Mouse (Mus musculus) midbrain, embryonic 16.5 days (tissue): ENCODE results near the gene Vmn1r44. TPM values are rescaled to one million over a fixed set of nuclear protein-coding genes. Genes with fewer than 3 reads are reported as not detected.
"Not testable (repeated sequence)": the region's sequence is repeated elsewhere in the genome, so short reads cannot be mapped to it uniquely, and the experiment has no call there.

ENCODE experiments used
- ATAC-seq: fragments of 200-750 bp; cut with Nextera tagmentation; 2 replicates; pipeline ENCODE4 v1.8.0; 2017; ENCODE audit warnings: moderate TSS enrichment
- H3K27ac ChIP-seq: fragments of 300-500 bp; sonication (generic); 2 replicates; pipeline ENCODE4 v1.5.1; 2014; ENCODE audit warnings: mild to moderate bottlenecking, low read length, mixed read lengths
- H3K27me3 ChIP-seq: fragments of 300-500 bp; sonication (generic); 2 replicates; pipeline ENCODE4 v1.6.1; 2014; ENCODE audit warnings: low read depth, low read length, mixed read lengths; ENCODE audit not compliant: control insufficient read depth, insufficient read depth
- H3K36me3 ChIP-seq: fragments of 300-500 bp; sonication (generic); 2 replicates; pipeline ENCODE4 v1.6.1; 2014; ENCODE audit warnings: mild to moderate bottlenecking, low read length, moderate library complexity, mixed read lengths; ENCODE audit not compliant: control insufficient read depth, insufficient read depth
- H3K4me1 ChIP-seq: fragments of 300-500 bp; sonication (generic); 2 replicates; pipeline ENCODE4 v1.6.1; 2014; ENCODE audit warnings: mild to moderate bottlenecking, low read length, mixed read lengths; ENCODE audit not compliant: control insufficient read depth, insufficient read depth
- H3K4me2 ChIP-seq: fragments of 300-500 bp; sonication (generic); 2 replicates; pipeline ENCODE4 v1.6.1; 2014; ENCODE audit warnings: mild to moderate bottlenecking, low read length, mixed read lengths
- H3K4me3 ChIP-seq: fragments of 300-500 bp; sonication (generic); 2 replicates; pipeline ENCODE4 v1.5.1; 2014; ENCODE audit warnings: low read depth, mild to moderate bottlenecking, low read length, moderate library complexity, mixed read lengths
- H3K9ac ChIP-seq: fragments of 300-500 bp; sonication (generic); 2 replicates; pipeline ENCODE4 v1.6.1; 2014; ENCODE audit warnings: low read depth, low read length, mixed read lengths
- H3K9me3 ChIP-seq: fragments of 300-500 bp; sonication (generic); replicated peaks from 2 replicates; pipeline ENCODE4 v1.6.1; 2014; ENCODE audit warnings: mild to moderate bottlenecking, low read length, mixed read lengths; ENCODE audit not compliant: control insufficient read depth, poor library complexity, severe bottlenecking
- WGBS: fragments of 180-500 bp; shearing (Covaris S2); extraction: QIAGEN DNeasy Blood & Tissue Kit; methylation state at CpG from one replicate; pipeline ENCODE4 v1.1.7; 2014; 5-methylcytosine and 5-hydroxymethylcytosine counted together
- polyA plus RNA-seq: library from polyadenylated mRNA; unstranded; fragments of >200 nt; fragmentation: Nextera tagmentation; extraction: Ambion mirVana; gene quantifications from 2 replicates; pipeline ENCODE4 v1.2.1, GENCODE M21; 2015

Vmn1r44 gene
- not detected in 2 replicates for polyA plus RNA-seq

DNA sequence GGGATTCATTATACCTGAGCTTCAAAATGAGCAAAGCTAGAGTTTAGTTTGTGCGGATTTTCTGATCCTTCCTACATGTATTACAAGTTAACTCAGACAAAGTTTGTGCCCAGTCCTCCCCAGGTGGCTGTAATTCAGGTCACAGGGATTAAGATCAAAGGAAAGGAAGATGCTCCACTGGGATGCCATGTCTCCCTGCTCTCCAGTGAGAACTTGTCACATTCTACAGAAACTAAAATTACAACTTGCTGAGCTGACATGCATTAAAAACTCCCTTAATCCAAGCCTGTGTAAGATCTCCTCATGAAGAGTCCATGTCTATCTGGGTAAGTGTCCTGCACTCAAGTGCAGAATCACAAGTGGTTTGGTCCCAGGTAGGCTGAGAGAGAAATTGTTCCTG lies at the start of gene Vmn1r44:
Gene Vmn1r44, plus strand, starts transcription at position 301 of the 400 bp plus-strand sequence.
- Histone ChIP-seq H3K9ac (no peak within 1 kb of the TSS), H3K27me3 (no peaks in the 10 kb centered on the region), H3K4me1 (no peaks in the 10 kb centered on the region), H3K36me3 (no peaks in the 10 kb centered on the region), H3K9me3 (no peaks in the 10 kb centered on the region), H3K27ac (no peak within 1 kb of the TSS), H3K4me3 (no peak within 1 kb of the TSS), H3K4me2 (no peak within 1 kb of the TSS)
- no peak for ATAC-seq
- WGBS: 87% methylated on average over 1 of the region's 1 CpGs

DNA sequence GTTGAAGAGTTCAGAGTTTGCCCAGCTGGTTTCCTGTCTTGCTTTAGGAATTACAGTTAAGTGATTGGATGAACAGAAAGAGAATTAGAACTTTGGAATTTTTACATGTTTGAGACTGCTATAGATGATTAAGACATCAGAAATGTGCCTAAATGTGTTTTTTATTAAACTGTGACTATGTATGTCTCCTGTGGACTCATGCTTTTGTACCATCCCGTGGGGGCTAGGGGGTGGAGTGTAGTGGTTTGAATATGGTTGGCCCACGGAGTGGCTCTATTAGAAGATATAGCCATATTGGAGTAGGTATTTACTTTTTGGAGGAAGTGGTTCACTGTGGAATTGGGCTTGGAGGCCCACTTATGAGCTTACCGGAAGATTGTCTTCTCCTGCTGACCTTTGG lies 25.9 kb upstream of the Vmn1r44 start:
- Histone ChIP-seq H3K4me3 (no peak overlapping the region), H3K36me3 (no peaks in the 10 kb centered on the region), H3K27ac (no peak overlapping the region), H3K27me3 (no peaks in the 10 kb centered on the region), H3K4me1 (no peaks in the 10 kb centered on the region), H3K9ac (no peak overlapping the region), H3K4me2 (no peak overlapping the region), H3K9me3 (peaks cover 10% of the 10 kb centered on the region; the same call in 1 of the 2 replicates)
- no peak for ATAC-seq
- WGBS: 81% methylated on average over 3 of the region's 3 CpGs

DNA sequence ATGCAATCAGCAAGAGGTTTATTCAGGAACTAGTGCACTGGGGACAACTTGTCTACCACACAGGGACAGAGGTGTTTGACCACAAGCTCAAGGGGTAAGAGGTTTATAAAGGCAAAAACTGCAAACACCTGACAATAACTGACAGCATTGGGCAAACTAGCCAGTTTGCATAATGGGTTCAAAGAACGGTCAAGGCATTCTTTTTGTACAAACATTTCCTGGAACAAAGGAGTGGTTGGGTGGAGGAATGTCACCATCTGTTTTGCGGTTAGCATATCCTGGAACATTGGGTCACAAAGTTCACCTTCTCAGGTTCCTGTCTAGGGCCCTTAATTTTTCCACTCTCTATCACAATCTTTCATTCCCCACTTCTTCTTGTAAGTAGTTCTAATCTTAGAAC lies 23.6 kb upstream of the Vmn1r44 start:
- H3K4me3 ChIP-seq: no peak overlapping the region
- H3K4me2 ChIP-seq: no peak overlapping the region
- peaks cover 10% of the 10 kb centered on the region; the same call in 1 of the 2 replicates for H3K9me3 ChIP-seq
- H3K9ac ChIP-seq: no peak overlapping the region
- H3K27me3 ChIP-seq: no peaks in the 10 kb centered on the region
- WGBS: 93% methylated on average over 2 of the region's 2 CpGs
- no peaks in the 10 kb centered on the region for H3K4me1 ChIP-seq
- ATAC-seq: no peak
- H3K27ac ChIP-seq: no peak overlapping the region
- no peaks in the 10 kb centered on the region for H3K36me3 ChIP-seq

DNA sequence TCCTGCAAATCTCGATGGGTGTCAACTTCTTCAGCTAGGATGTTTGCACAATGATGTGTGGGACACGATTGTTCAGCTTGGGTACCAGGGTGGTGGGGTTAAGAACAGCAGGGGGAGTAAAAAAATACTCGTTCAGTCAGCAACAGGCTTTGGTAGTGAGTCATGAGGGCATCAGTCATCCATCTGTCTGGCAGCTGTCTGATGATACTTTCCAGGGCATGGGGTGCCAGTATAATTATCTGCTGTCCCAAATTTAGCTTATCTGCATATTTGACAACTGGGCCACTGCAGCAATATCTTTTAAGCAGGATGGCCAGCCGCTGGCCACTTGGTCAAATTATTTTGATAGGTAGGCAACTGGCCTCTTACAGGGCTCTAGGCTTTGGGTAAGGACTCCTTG lies 19.7 kb upstream of the Vmn1r44 start:
- peaks cover 20% of the 10 kb centered on the region; the same call in 1 of the 2 replicates for H3K9me3 ChIP-seq
- no peak overlapping the region for H3K4me3 ChIP-seq
- no peaks in the 10 kb centered on the region for H3K27me3 ChIP-seq
- H3K36me3 ChIP-seq: no peaks in the 10 kb centered on the region
- WGBS: 82% methylated on average over 4 of the region's 4 CpGs
- no peak overlapping the region for H3K4me2 ChIP-seq
- no peak overlapping the region for H3K9ac ChIP-seq
- no peaks in the 10 kb centered on the region for H3K4me1 ChIP-seq
- no peak overlapping the region for H3K27ac ChIP-seq
- ATAC-seq: no peak

DNA sequence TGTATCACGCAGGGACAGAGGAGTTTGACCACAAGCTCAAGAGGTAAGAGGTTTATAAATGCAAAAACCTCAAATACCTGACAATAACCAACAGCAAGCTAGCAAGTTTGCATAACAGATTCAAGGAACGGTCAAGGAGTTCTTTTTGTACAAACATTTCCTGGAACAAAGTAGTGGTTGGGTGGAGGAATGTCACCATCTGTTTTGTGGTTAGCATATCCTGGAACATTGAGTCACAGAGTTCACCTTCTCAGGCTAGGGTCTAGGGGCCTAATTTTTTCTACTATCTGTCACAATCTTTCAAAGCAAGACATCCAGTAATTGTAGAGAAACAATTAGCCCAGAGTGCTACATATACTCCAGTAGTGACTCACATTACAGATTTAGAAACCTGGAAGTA lies 16.2 kb upstream of the Vmn1r44 start:
- H3K4me3 ChIP-seq: no peak overlapping the region
- no peaks in the 10 kb centered on the region for H3K36me3 ChIP-seq
- no peak for ATAC-seq
- no peaks in the 10 kb centered on the region for H3K27me3 ChIP-seq
- H3K4me1 ChIP-seq: no peaks in the 10 kb centered on the region
- peaks cover 15% of the 10 kb centered on the region; the same call in 1 of the 2 replicates for H3K9me3 ChIP-seq
- 94% methylated on average over 2 of the region's 2 CpGs for WGBS
- no peak overlapping the region for H3K9ac ChIP-seq
- H3K4me2 ChIP-seq: no peak overlapping the region
- no peak overlapping the region for H3K27ac ChIP-seq

DNA sequence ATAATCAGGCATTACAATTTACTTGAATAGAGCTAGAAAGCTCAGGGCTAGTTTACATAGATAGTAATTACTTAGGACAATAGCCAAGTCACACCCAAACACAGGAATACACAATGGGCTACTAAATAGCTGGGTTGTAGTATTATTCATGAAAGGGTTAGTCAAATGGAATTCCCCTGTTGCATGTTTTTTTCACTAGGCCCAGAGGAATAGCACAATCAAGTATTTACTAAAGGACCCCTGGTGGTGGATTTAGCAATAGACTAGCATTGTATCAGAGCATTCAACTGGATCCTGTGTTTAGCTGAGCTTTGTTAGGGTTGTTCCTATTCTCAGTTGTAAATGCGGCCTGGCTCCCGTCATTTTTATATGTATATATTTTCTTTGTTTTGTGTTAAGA lies 15.5 kb upstream of the Vmn1r44 start:
- no peaks in the 10 kb centered on the region for H3K27me3 ChIP-seq
- H3K9me3 ChIP-seq: peaks cover 15% of the 10 kb centered on the region; the same call in 1 of the 2 replicates
- H3K4me3 ChIP-seq: no peak overlapping the region
- H3K27ac ChIP-seq: no peak overlapping the region
- no peaks in the 10 kb centered on the region for H3K36me3 ChIP-seq
- 82% methylated on average over 2 of the region's 2 CpGs for WGBS
- no peak for ATAC-seq
- no peaks in the 10 kb centered on the region for H3K4me1 ChIP-seq
- no peak overlapping the region for H3K4me2 ChIP-seq
- no peak overlapping the region for H3K9ac ChIP-seq

DNA sequence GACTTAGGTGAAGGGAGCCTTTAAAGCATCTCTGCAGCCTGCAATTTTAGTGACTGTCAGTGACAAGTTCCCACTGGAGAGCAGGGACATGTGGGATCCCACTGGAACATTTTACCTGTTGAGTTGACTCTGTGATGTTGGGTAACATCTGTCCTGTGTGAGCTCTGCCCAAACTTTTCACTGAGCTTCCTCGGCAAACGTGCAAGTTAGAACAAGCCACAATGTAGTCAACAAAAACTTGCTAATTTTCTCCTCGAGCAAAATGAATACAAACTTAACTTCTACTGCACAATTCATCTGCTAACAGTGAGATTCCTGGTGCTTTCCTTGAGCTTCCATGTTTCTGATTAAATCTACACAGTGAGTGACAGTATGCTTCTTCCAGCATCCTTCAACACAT lies 7.1 kb upstream of the Vmn1r44 start, which contains the start of the genes Vmn1r42 and Vmn1r43:
Gene Vmn1r42, minus strand, starts transcription at position 101 of the 400 bp plus-strand sequence.
Gene Vmn1r43, minus strand, starts transcription at position 101 of the 400 bp plus-strand sequence.
- not testable (repeated sequence) for H3K4me1 ChIP-seq, H3K9ac ChIP-seq, H3K27ac ChIP-seq, H3K36me3 ChIP-seq, H3K9me3 ChIP-seq, H3K4me3 ChIP-seq, H3K27me3 ChIP-seq, H3K4me2 ChIP-seq, ATAC-seq
- 85% methylated on average over 3 of the region's 3 CpGs for WGBS

DNA sequence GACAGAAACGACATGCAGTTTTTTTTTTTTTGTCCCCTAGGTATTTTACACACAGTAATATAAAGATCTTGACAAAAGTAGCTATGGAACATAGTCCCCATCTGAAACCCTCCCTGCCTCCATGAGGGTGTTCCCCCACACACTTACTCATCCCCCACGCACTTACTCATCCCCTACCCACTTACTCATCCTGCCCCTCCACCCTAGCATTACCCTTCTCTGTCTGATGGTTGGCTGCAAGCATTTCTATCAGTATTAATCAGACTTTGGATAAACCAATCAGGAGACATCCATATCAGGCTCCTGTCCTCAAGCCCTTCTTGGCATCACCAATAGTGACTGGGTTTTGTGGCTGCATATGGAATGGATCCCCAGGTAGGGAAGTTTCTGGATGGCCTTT lies 6.5 kb upstream of the Vmn1r44 start:
- Histone ChIP-seq H3K9me3 (no peaks in the 10 kb centered on the region), H3K4me3 (no peak overlapping the region), H3K36me3 (no peaks in the 10 kb centered on the region), H3K4me2 (no peak overlapping the region), H3K4me1 (no peaks in the 10 kb centered on the region), H3K27ac (no peak overlapping the region), H3K27me3 (no peaks in the 10 kb centered on the region), H3K9ac (no peak overlapping the region)
- WGBS: 71% methylated on average over 2 of the region's 2 CpGs
- ATAC-seq: no peak

DNA sequence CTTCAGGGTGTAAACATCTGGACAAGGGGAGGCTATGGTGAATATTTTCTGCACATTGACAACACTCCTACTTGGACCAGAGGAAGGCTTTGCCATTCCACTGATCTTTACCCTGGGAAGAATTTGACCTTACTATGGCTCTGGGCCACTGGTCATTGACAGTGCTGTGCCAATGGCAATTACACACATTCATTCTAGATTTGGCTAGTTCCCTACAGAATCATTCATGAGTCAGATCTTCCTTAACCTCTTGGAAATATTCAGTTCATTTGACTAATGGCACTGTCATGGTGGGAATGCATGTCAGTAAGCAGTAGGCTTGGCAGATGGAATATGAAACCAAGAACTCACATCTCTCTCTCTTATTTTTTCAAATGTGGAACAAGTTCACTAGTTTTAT lies 2.6 kb upstream of the Vmn1r44 start:
- no peak for ATAC-seq
- Histone ChIP-seq H3K4me1 (no peaks in the 10 kb centered on the region), H3K9me3 (no peaks in the 10 kb centered on the region), H3K36me3 (no peaks in the 10 kb centered on the region), H3K27ac (no peak overlapping the region), H3K27me3 (no peaks in the 10 kb centered on the region), H3K4me3 (no peak overlapping the region), H3K4me2 (no peak overlapping the region), H3K9ac (no peak overlapping the region)
